Mouse (Mus musculus): ENCODE results near the gene Gk5.

DNA sequence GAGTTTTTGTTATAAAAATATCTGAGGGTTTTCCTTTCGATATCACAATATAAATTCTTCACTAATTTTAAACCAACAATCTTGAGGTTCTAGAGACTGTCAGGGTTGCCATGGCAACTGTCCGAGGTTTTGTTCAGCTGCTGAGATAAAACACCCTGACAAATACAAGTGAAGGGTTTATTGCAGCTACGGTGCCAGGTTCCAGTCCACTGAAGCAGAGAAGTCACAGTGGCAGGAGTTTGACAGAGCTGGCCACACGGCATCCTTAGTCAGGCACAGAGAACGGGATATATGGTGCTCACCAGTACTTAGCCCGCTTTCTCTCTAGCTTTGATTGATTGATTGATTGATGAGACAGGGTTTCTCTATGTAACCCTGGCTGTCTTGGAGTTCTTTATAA lies 23.3 kb downstream of the Gk5 start:
- TF ChIP-seq POLR2A (IDR thresholded peaks at IDR 0.05; ENCODE audit: low read depth, low read length), result no peak
- TF ChIP-seq CTCF (IDR thresholded peaks at IDR 0.05; ENCODE audit: extremely low read depth, insufficient read length, insufficient replicate concordance, low read depth, low read length), result no peak

All from small intestine, adult 2 months (tissue).